Mouse (Mus musculus): ENCODE measurements around the gene Tmem217. TPM values are rescaled to one million over a fixed set of nuclear protein-coding genes. Genes with fewer than 3 reads are reported as not detected.

Tmem217 gene
- total RNA-seq (2021), result under 1 TPM in 1 of 2 experiments, not detected in 1; 0.44 TPM

GRCm38 (mm10) chr17:29552162-29552732, at the start of gene Tmem217:
Gene Tmem217 (minus strand): TSS chr17:29552385.
- DNase-seq (ENCODE audit: extremely low spot score in 1 of 2, low spot score in 1 of 2), result no peak

- DNase-seq (ENCODE audit: extremely low spot score in 1 of 2, low spot score in 1 of 2), result no peak
These were observed 49.2 kb upstream of the Tmem217 start for GRCm38 (mm10) chr17:29601391-29601790.

GRCm38 (mm10) chr17:29599537-29599936, 47.4 kb upstream of the Tmem217 start:
- no peak for DNase-seq (ENCODE audit: extremely low spot score in 1 of 2, low spot score in 1 of 2)

GRCm38 (mm10) chr17:29599051-29599450, 46.9 kb upstream of the Tmem217 start:
- no peak for DNase-seq (ENCODE audit: extremely low spot score in 1 of 2, low spot score in 1 of 2)

- DNase-seq (ENCODE audit: extremely low spot score in 1 of 2, low spot score in 1 of 2), result no peak
These were observed 44.6 kb upstream of the Tmem217 start for GRCm38 (mm10) chr17:29596771-29597132.

GRCm38 (mm10) chr17:29595891-29596770, 43.9 kb upstream of the Tmem217 start:
- DNase-seq (ENCODE audit: extremely low spot score in 1 of 2, low spot score in 1 of 2), result no peak

- no peak for DNase-seq (ENCODE audit: extremely low spot score in 1 of 2, low spot score in 1 of 2)
These were observed 37.2 kb upstream of the Tmem217 start for GRCm38 (mm10) chr17:29589221-29589898.

GRCm38 (mm10) chr17:29586921-29587320, 34.7 kb upstream of the Tmem217 start:
- DNase-seq (ENCODE audit: extremely low spot score in 1 of 2, low spot score in 1 of 2), result no peak

- DNase-seq (ENCODE audit: extremely low spot score in 1 of 2, low spot score in 1 of 2), result no peak
These were observed 33.3 kb upstream of the Tmem217 start for GRCm38 (mm10) chr17:29585446-29585845.

GRCm38 (mm10) chr17:29584737-29585136, 32.6 kb upstream of the Tmem217 start:
- DNase-seq (ENCODE audit: extremely low spot score in 1 of 2, low spot score in 1 of 2), result peak in 1 of 2 experiments; percentile 21

GRCm38 (mm10) chr17:29584306-29584705, 32.1 kb upstream of the Tmem217 start:
- DNase-seq (ENCODE audit: extremely low spot score in 1 of 2, low spot score in 1 of 2), result no peak

- no peak for DNase-seq (ENCODE audit: extremely low spot score in 1 of 2, low spot score in 1 of 2)
These were observed 31.4 kb upstream of the Tmem217 start for GRCm38 (mm10) chr17:29583569-29583968.

GRCm38 (mm10) chr17:29579579-29580126, 27.5 kb upstream of the Tmem217 start:
- DNase-seq (ENCODE audit: extremely low spot score in 1 of 2, low spot score in 1 of 2), result no peak

GRCm38 (mm10) chr17:29569831-29570230, 17.6 kb upstream of the Tmem217 start:
- DNase-seq (ENCODE audit: extremely low spot score in 1 of 2, low spot score in 1 of 2), result no peak

GRCm38 (mm10) chr17:29568435-29568834, 16.2 kb upstream of the Tmem217 start:
- DNase-seq (ENCODE audit: extremely low spot score in 1 of 2, low spot score in 1 of 2), result no peak

- DNase-seq (ENCODE audit: extremely low spot score in 1 of 2, low spot score in 1 of 2), result no peak
These were observed 13.3 kb upstream of the Tmem217 start for GRCm38 (mm10) chr17:29565521-29565920.

- no peak for DNase-seq (ENCODE audit: extremely low spot score in 1 of 2, low spot score in 1 of 2)
These were observed 6.3 kb upstream of the Tmem217 start for GRCm38 (mm10) chr17:29558476-29558875.

GRCm38 (mm10) chr17:29556893-29557292, 4.7 kb upstream of the Tmem217 start:
- DNase-seq (ENCODE audit: extremely low spot score in 1 of 2, low spot score in 1 of 2), result no peak

- no peak for DNase-seq (ENCODE audit: extremely low spot score in 1 of 2, low spot score in 1 of 2)
These were observed 4.3 kb upstream of the Tmem217 start for GRCm38 (mm10) chr17:29556456-29556855.

GRCm38 (mm10) chr17:29554176-29554575, 2.0 kb upstream of the Tmem217 start:
- DNase-seq (ENCODE audit: extremely low spot score in 1 of 2, low spot score in 1 of 2), result no peak

- no peak for DNase-seq (ENCODE audit: extremely low spot score in 1 of 2, low spot score in 1 of 2)
These were observed 1.2 kb downstream of the Tmem217 start for GRCm38 (mm10) chr17:29551019-29551418.

Measured in layer of hippocampus, postnatal 25 days (tissue).